Mouse (Mus musculus): ENCODE results near the gene Eif4enif1. TPM values are rescaled to one million over a fixed set of nuclear protein-coding genes. Genes with fewer than 3 reads are reported as not detected.
A peak's percentile ranks its signal among the peaks of the same experiment; 100 is the strongest.
"Not testable (repeated sequence)": the region's sequence is repeated elsewhere in the genome, so short reads cannot be mapped to it uniquely, and the experiment has no call there.

Eif4enif1 gene
- polyA plus RNA-seq, 1 experiment from 2014 or later: 74.7 TPM

- not testable (repeated sequence) for DNase-seq (ENCODE audit: low spot score); H3K4me3 ChIP-seq (ENCODE audit: low read depth, low read length); H3K9ac ChIP-seq (ENCODE audit: low read length); H3K9me3 ChIP-seq (ENCODE audit: control insufficient read depth, low read length); H3K27ac ChIP-seq (replicated peaks; ENCODE audit: low read depth, low read length); H3K36me3 ChIP-seq (ENCODE audit: control insufficient read depth, insufficient read depth, low read length); H3K4me1 ChIP-seq (ENCODE audit: control insufficient read depth, insufficient read depth, low read length); ATAC-seq (ENCODE audit: insufficient number of reproducible peaks, low FRiP score, low TSS enrichment, low read depth); H3K4me2 ChIP-seq (ENCODE audit: low read depth, severe bottlenecking); H3K27me3 ChIP-seq (ENCODE audit: control insufficient read depth, insufficient read depth, low read length)
- WGBS: 87% methylated on average over 5 of the region's 7 CpGs
Measured at GRCm38 (mm10) chr11:3200636-3201035, 1.6 kb upstream of the Eif4enif1 start.

- Histone ChIP-seq H3K4me3 (ENCODE audit: low read depth, low read length) (peak overlapping the region; percentile 35), H3K9me3 (ENCODE audit: control insufficient read depth, low read length) (no peaks in the 10 kb centered on the region), H3K27me3 (ENCODE audit: control insufficient read depth, insufficient read depth, low read length) (no peaks in the 10 kb centered on the region), H3K4me1 (ENCODE audit: control insufficient read depth, insufficient read depth, low read length) (no peaks in the 10 kb centered on the region), H3K4me2 (ENCODE audit: low read depth, severe bottlenecking) (peak overlapping the region; percentile 8; the same call in 1 of the 2 replicates), H3K9ac (ENCODE audit: low read length) (no peak overlapping the region), H3K36me3 (ENCODE audit: control insufficient read depth, insufficient read depth, low read length) (peaks cover 7% of the 10 kb centered on the region; the same call in 1 of the 2 replicates), H3K27ac (replicated peaks; ENCODE audit: low read depth, low read length) (no peak overlapping the region)
- WGBS: 8% methylated on average over 16 of the region's 16 CpGs
- no peak for ATAC-seq (ENCODE audit: insufficient number of reproducible peaks, low FRiP score, low TSS enrichment, low read depth)
- peak; percentile 50 for DNase-seq (ENCODE audit: low spot score)
Measured at GRCm38 (mm10) chr11:3201326-3202230, 614 bp upstream of the Eif4enif1 start.

- ATAC-seq (ENCODE audit: insufficient number of reproducible peaks, low FRiP score, low TSS enrichment, low read depth): 0 out of 2 replicates have a peak, but pooled peaks have one; percentile 1
- peak overlapping the region; percentile 3; the same call in 1 of the 2 replicates for H3K4me2 ChIP-seq (ENCODE audit: low read depth, severe bottlenecking)
- DNase-seq (ENCODE audit: low spot score): peak; percentile 73
- WGBS: under 1% methylated on average over 28 of the region's 57 CpGs
- no peaks in the 10 kb centered on the region for H3K4me1 ChIP-seq (ENCODE audit: control insufficient read depth, insufficient read depth, low read length)
- peaks cover 7% of the 10 kb centered on the region; the same call in 1 of the 2 replicates for H3K36me3 ChIP-seq (ENCODE audit: control insufficient read depth, insufficient read depth, low read length)
- H3K4me3 ChIP-seq (ENCODE audit: low read depth, low read length): peak overlapping the region; percentile 35
- no peaks in the 10 kb centered on the region for H3K9me3 ChIP-seq (ENCODE audit: control insufficient read depth, low read length)
- H3K27ac ChIP-seq (replicated peaks; ENCODE audit: low read depth, low read length): no peak overlapping the region; the same call in 1 of the 2 replicates
- H3K27me3 ChIP-seq (ENCODE audit: control insufficient read depth, insufficient read depth, low read length): no peaks in the 10 kb centered on the region
- peak overlapping the region; percentile 39 for H3K9ac ChIP-seq (ENCODE audit: low read length)
Measured at GRCm38 (mm10) chr11:3202781-3203441, 719 bp downstream of the Eif4enif1 start.

GRCm38 (mm10) chr11:3203771-3204170 lies 1.6 kb downstream of the Eif4enif1 start:
- Histone ChIP-seq H3K36me3 (ENCODE audit: control insufficient read depth, insufficient read depth, low read length) (peaks cover 12% of the 10 kb centered on the region), H3K9me3 (ENCODE audit: control insufficient read depth, low read length) (no peaks in the 10 kb centered on the region), H3K4me1 (ENCODE audit: control insufficient read depth, insufficient read depth, low read length) (no peaks in the 10 kb centered on the region), H3K4me2 (ENCODE audit: low read depth, severe bottlenecking) (peak overlapping the region; percentile 3; the same call in 1 of the 2 replicates), H3K27ac (replicated peaks; ENCODE audit: low read depth, low read length) (no peak overlapping the region), H3K9ac (ENCODE audit: low read length) (no peak overlapping the region), H3K4me3 (ENCODE audit: low read depth, low read length) (no peak overlapping the region), H3K27me3 (ENCODE audit: control insufficient read depth, insufficient read depth, low read length) (no peaks in the 10 kb centered on the region)
- 92% methylated on average over 2 of the region's 2 CpGs for WGBS
- DNase-seq (ENCODE audit: low spot score) (no peak), ATAC-seq (ENCODE audit: insufficient number of reproducible peaks, low FRiP score, low TSS enrichment, low read depth) (no peak)

- H3K27ac ChIP-seq (replicated peaks; ENCODE audit: low read depth, low read length): no peak overlapping the region
- H3K9me3 ChIP-seq (ENCODE audit: control insufficient read depth, low read length): no peaks in the 10 kb centered on the region
- 95% methylated on average over 3 of the region's 3 CpGs for WGBS
- H3K9ac ChIP-seq (ENCODE audit: low read length): no peak overlapping the region
- H3K4me2 ChIP-seq (ENCODE audit: low read depth, severe bottlenecking): no peak overlapping the region
- no peak for DNase-seq (ENCODE audit: low spot score)
- H3K4me3 ChIP-seq (ENCODE audit: low read depth, low read length): no peak overlapping the region
- H3K36me3 ChIP-seq (ENCODE audit: control insufficient read depth, insufficient read depth, low read length): peaks cover 14% of the 10 kb centered on the region
- ATAC-seq (ENCODE audit: insufficient number of reproducible peaks, low FRiP score, low TSS enrichment, low read depth): no peak
- no peaks in the 10 kb centered on the region for H3K27me3 ChIP-seq (ENCODE audit: control insufficient read depth, insufficient read depth, low read length)
- H3K4me1 ChIP-seq (ENCODE audit: control insufficient read depth, insufficient read depth, low read length): no peaks in the 10 kb centered on the region
Measured at GRCm38 (mm10) chr11:3205207-3205606, 3.0 kb downstream of the Eif4enif1 start.

- Histone ChIP-seq H3K36me3 (ENCODE audit: control insufficient read depth, insufficient read depth, low read length) (peaks cover 19% of the 10 kb centered on the region), H3K9ac (ENCODE audit: low read length) (no peak overlapping the region), H3K4me1 (ENCODE audit: control insufficient read depth, insufficient read depth, low read length) (no peaks in the 10 kb centered on the region), H3K9me3 (ENCODE audit: control insufficient read depth, low read length) (no peaks in the 10 kb centered on the region), H3K27ac (replicated peaks; ENCODE audit: low read depth, low read length) (no peak overlapping the region), H3K27me3 (ENCODE audit: control insufficient read depth, insufficient read depth, low read length) (no peaks in the 10 kb centered on the region), H3K4me2 (ENCODE audit: low read depth, severe bottlenecking) (no peak overlapping the region), H3K4me3 (ENCODE audit: low read depth, low read length) (no peak overlapping the region)
- 93% methylated on average over 3 of the region's 3 CpGs for WGBS
- DNase-seq (ENCODE audit: low spot score): no peak
- no peak for ATAC-seq (ENCODE audit: insufficient number of reproducible peaks, low FRiP score, low TSS enrichment, low read depth)
Measured at GRCm38 (mm10) chr11:3206783-3207182, 4.6 kb downstream of the Eif4enif1 start.

- H3K4me2 ChIP-seq (ENCODE audit: low read depth, severe bottlenecking): no peak overlapping the region
- H3K9ac ChIP-seq (ENCODE audit: low read length): no peak overlapping the region
- no peak overlapping the region for H3K27ac ChIP-seq (replicated peaks; ENCODE audit: low read depth, low read length)
- no peaks in the 10 kb centered on the region for H3K4me1 ChIP-seq (ENCODE audit: control insufficient read depth, insufficient read depth, low read length)
- DNase-seq (ENCODE audit: low spot score) (no peak), ATAC-seq (ENCODE audit: insufficient number of reproducible peaks, low FRiP score, low TSS enrichment, low read depth) (no peak)
- no peaks in the 10 kb centered on the region for H3K9me3 ChIP-seq (ENCODE audit: control insufficient read depth, low read length)
- peaks cover 28% of the 10 kb centered on the region for H3K36me3 ChIP-seq (ENCODE audit: control insufficient read depth, insufficient read depth, low read length)
- no peaks in the 10 kb centered on the region for H3K27me3 ChIP-seq (ENCODE audit: control insufficient read depth, insufficient read depth, low read length)
- no peak overlapping the region for H3K4me3 ChIP-seq (ENCODE audit: low read depth, low read length)
- 93% methylated on average over 1 of the region's 1 CpGs for WGBS
Measured at GRCm38 (mm10) chr11:3212526-3212925, 10.3 kb downstream of the Eif4enif1 start.

GRCm38 (mm10) chr11:3223105-3223504 lies 20.9 kb downstream of the Eif4enif1 start:
- ATAC-seq (ENCODE audit: insufficient number of reproducible peaks, low FRiP score, low TSS enrichment, low read depth): no peak
- WGBS: 75% methylated on average over 5 of the region's 5 CpGs
- no peaks in the 10 kb centered on the region for H3K9me3 ChIP-seq (ENCODE audit: control insufficient read depth, low read length)
- DNase-seq (ENCODE audit: low spot score): no peak
- no peak overlapping the region for H3K4me3 ChIP-seq (ENCODE audit: low read depth, low read length)
- no peak overlapping the region for H3K4me2 ChIP-seq (ENCODE audit: low read depth, severe bottlenecking)
- H3K27me3 ChIP-seq (ENCODE audit: control insufficient read depth, insufficient read depth, low read length): no peaks in the 10 kb centered on the region
- no peak overlapping the region for H3K9ac ChIP-seq (ENCODE audit: low read length)
- no peak overlapping the region for H3K27ac ChIP-seq (replicated peaks; ENCODE audit: low read depth, low read length)
- peaks cover 23% of the 10 kb centered on the region for H3K36me3 ChIP-seq (ENCODE audit: control insufficient read depth, insufficient read depth, low read length)
- no peaks in the 10 kb centered on the region for H3K4me1 ChIP-seq (ENCODE audit: control insufficient read depth, insufficient read depth, low read length)

All from limb, embryonic 11.5 days (tissue).